Mouse (Mus musculus) heart, postnatal 14 days (tissue): ENCODE measurements around the gene Tcp11l2. TPM values are rescaled to one million over a fixed set of nuclear protein-coding genes. Genes with fewer than 3 reads are reported as not detected.

ENCODE experiments used
- DNase-seq, 2 experiments: peaks; one replicate each; pipeline ENCODE4 v3.0.0; 2021 to 2022
- intact Hi-C: fragments of 180-260 bp; cut with DNase I; formaldehyde crosslinking; loops from one replicate; pipeline ENCODE4 v1.15.1; 2025
- total RNA-seq, 2 experiments: library from RNA; stranded (reverse); gene quantifications; 2 replicates each; pipeline ENCODE4 v1.2.3; 2021

Gene Tcp11l2
- total RNA-seq, 2 experiments from 2014 or later = 96.1 to 120 TPM

GRCm38 (mm10) chr10:84554291-84555009 is 22.0 kb upstream of the Tcp11l2 start:
- no peak for DNase-seq

DNA sequence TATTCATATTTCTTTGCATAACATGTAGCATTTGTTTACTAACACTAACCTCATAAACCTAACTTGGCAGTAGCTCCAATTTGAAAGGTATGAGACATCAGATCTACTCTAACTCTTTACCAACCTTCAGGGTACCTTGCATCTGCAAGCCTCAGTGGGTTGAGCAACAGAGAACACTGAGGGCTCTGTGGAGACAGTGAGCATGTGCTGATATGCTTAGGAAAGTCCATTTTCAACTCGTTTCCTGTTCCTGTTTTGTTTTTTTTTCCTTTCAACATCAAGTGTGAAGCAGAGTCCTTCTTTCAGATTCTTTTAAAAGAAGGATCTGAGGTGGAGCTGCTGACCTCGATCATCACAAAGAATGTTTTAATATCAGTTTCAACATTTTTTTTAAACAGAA is 20.3 kb upstream of the Tcp11l2 start:
- intact Hi-C loops = loop anchor here (5.0 kb wide), 1 partner anchor 39 kb away; no protein-coding TSS in a partner anchor
- no peak for DNase-seq

More at GRCm38 (mm10) chr10:84554291-84555009, 22.0 kb upstream of the Tcp11l2 start:
- intact Hi-C loops = loop anchor here (5.0 kb wide), 1 partner anchor 37 kb away; no protein-coding TSS in a partner anchor

DNA sequence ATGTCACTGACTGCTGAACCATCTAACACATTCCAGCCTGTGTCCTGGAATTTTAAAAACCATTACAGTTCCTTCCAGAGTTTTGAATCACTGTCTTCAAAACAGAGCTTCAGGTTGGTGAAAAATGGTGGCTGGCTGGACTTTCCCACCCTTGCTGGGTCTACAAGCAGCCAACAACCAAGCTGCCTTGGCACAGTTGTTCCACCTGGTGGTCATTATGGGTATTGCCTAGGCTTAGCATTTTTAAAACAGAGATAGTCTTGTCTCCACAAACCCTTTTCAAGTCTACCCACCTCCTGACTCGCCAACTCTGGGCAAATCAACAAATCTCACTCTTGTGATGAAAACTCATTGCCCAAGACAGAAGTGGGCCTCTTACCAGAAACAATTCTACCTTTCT is 17.9 kb upstream of the Tcp11l2 start:
- intact Hi-C loops = loop anchor here (5.0 kb wide), 1 partner anchor 41 kb away; no protein-coding TSS in a partner anchor
- no peak for DNase-seq

DNA sequence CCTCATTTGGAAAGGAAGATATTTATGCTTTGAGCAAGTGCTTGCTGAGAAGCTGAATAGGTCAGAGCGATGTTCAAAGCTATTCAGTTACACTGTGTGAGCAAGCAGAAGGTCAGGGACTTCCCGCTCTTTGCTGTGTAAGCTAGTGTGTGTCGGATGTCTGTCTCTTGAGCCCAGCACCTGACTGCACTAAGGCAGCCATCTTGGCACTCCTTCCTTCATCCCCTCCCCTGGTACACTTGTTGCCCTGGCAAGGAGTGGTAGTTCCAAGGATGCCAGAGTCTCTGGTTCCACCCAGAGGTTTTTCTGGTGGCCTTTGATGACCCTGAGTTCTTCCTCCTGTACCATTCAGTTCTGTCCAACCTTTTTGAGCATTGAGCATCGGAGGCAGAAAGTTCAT is 16.4 kb upstream of the Tcp11l2 start:
- intact Hi-C loops = loop anchor here (5.0 kb wide), 1 partner anchor 43 kb away; no protein-coding TSS in a partner anchor
- no peak for DNase-seq

DNA sequence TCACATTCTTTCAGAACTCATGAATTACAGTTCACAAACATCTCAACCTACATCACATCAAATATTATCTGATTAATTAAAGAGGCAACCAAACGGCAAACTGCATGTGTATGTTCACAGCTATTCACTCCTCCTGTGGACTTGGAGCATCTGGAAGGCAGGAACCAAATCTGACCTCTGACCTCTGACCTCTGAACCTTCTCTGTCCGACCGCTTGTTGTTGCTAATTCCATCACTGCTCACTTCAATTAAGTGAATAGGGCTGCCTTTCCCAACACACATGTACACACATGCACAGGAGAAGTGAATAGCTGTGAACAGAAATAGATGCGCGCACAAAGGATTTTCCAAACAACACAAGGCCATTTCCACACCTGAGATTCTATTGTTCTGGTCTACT is 14.3 kb upstream of the Tcp11l2 start:
- intact Hi-C loops = no loop called here
- DNase-seq = no peak

DNA sequence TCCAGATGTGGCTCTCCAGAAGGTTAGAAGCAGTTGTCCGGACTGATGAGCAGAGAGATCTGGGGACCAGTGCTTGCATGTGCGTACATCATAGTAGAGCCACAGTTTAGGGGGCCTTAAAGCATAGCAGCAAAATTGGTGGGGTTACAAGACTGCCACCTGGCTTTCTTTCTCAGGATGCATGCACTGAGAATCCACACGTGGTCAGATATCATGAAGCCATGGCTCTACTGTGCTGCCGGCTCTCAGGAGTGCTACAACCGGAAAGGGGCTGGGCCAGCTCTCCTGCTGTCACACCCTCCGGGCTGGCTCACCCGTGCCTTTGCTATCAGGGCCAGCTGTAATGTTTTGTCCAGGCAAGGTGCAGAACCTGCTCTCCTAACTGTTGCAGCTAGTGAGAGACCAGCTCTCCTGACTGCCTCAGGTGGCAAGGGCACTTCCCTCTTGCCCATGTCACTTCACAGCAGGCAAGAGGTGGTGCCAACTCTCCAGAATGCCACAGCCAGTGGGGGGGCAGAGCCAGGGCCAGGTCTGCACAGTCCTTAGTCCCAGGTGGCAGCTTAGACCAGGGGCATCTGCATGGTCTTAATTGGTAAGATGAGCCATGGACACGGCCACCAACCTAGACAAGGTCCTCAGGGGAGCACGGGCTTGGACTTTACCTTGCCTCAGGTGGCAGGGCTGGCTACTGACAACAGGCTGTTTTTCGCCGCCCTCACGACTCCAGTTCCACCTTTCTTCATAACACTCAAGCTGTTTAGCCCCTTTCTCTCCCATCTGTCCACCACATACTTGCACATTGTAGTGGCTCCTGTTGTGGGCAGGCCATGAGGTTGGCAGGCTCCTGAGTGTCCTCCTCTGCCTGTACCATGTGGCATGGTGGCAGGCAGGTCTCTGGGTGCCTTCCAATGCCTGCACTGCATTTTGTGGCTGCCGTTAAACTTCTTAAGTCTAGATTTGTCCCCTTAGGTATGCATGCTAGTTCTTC is 13.6 kb upstream of the Tcp11l2 start:
- intact Hi-C loops = no loop called here
- DNase-seq = peak in 1 of 2 experiments; percentile 28

DNA sequence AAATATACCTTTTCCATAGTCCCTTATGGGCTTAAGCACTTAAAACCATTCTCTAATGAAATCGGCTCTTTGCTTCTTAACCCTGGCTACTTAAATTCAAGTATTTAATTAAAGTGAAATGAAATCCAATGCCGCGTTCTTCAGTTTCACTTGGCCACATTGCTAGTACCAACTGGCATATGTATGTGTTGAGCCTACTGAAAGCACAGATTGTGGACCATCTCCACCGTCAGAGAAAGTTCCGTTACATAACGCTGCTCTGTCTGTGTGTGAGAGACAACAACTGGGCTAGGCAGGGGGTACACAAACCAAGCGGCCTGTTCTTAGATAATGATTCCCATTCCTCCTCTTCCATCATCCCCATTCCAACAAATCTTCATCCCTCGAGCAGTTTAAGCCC is 12.0 kb upstream of the Tcp11l2 start:
- intact Hi-C loops = no loop called here
- DNase-seq = no peak

DNA sequence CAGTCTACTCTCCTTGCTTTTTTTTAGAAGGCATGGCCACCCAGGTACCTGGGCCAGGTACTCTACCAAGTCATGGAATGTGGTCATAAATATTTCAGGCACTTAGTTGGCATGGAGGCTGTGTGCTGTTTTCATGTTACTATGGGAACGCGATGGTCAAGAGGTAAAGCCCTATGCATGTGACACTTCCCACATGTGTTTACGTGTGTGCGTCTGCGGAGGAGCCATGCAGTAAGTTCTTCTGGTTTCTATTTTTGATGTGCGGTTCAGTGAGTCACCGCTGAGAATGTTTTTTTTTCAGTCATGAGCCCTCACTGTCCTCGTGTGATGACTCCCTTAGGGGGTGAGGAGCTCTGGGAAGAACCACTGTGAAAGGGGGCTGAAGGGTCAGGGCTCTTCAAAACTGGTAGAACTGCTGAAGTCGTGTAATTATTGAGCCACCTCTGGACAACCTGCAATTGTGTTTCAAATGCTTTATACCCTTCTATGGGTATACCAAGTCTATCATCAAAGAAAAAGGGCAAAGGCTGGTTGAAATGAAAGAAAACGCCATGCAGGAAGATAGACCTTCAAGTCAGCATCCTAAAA is 5.3 kb upstream of the Tcp11l2 start:
- intact Hi-C loops = no loop called here
- DNase-seq = no peak

DNA sequence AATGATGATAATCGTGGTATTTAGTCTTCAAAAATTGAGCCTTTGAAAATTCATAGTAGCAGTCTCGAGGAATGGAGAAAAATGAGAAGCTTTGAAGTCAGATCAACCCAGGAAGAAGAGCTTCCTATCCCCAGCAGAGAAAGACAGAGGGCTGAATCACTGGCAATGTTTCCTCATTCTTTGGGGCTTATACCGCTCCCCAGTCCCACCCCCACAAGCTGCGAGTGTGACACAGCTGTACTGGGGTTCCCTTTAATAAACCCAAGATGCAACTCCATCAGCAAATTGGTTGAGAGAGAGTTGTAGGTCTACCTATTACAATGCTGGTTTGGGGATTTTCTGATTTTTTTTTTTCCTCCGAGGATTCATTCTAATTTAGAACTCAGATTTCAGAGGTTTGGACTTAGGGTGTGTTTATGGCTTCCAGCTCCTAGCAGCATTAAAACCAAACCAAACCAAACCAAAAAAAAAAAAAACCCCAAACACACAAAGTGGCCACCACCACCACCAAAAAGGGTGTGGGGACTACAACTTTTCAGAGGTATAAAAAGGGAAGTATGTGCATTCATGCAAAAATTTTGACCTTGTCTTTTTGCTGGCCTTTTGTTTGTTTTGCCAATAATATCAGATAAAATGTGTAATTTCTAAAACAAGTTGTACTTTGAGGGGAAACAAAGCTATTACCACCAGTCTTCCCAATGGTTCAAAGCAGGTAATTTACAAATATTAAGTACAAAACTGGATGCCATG is 2.6 kb upstream of the Tcp11l2 start:
- intact Hi-C loops = no loop called here
- no peak for DNase-seq

GRCm38 (mm10) chr10:84576029-84576394 is 414 bp upstream of the Tcp11l2 start:
- DNase-seq = no peak
- intact Hi-C loops = loop anchor here (5.0 kb wide), 1 partner anchor 44 kb away; the partner anchor contains the start of gene Ckap4

- peak; percentile 81 to 87 for DNase-seq
- intact Hi-C loops = loop anchor here (5.0 kb wide), 1 partner anchor 45 kb away; the partner anchor contains the start of gene Ckap4
Measured at GRCm38 (mm10) chr10:84577071-84577727, 773 bp downstream of the Tcp11l2 start.

GRCm38 (mm10) chr10:84578738-84579137 is 2.3 kb downstream of the Tcp11l2 start:
- DNase-seq = no peak
- intact Hi-C loops = loop anchor here (2.0 to 5.0 kb wide), 2 partner anchors 16 to 46 kb away; partner anchors contain the start of gene Ckap4

- intact Hi-C loops = loop anchor here (2.0 to 5.0 kb wide), 2 partner anchors 15 to 47 kb away; partner anchors contain the start of gene Ckap4
- no peak for DNase-seq
Measured at GRCm38 (mm10) chr10:84579527-84579926, 3.1 kb downstream of the Tcp11l2 start.

DNA sequence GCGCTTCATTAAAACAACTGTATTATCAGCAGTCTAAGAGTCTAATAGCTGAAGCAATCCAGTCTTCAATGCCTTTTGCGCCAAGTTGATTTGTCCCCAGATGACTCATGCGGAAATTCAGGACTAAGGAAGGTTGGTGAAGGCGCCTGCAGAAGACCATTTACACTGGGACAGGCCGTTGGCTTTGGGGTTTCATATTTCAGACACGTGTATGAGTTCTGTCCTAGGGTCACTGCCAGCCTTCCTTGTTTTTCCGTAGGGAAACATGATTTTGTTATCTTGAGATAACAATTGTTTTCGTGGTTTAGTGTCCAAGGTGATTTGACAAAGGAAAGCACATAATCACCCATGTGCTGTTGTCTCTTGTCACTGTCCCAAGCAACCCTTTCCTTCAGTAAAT is 4.8 kb downstream of the Tcp11l2 start:
- intact Hi-C loops = no loop called here
- DNase-seq = peak in 1 of 2 experiments; percentile 56

GRCm38 (mm10) chr10:84582236-84582635 is 5.8 kb downstream of the Tcp11l2 start:
- no peak for DNase-seq
- intact Hi-C loops = no loop called here

DNA sequence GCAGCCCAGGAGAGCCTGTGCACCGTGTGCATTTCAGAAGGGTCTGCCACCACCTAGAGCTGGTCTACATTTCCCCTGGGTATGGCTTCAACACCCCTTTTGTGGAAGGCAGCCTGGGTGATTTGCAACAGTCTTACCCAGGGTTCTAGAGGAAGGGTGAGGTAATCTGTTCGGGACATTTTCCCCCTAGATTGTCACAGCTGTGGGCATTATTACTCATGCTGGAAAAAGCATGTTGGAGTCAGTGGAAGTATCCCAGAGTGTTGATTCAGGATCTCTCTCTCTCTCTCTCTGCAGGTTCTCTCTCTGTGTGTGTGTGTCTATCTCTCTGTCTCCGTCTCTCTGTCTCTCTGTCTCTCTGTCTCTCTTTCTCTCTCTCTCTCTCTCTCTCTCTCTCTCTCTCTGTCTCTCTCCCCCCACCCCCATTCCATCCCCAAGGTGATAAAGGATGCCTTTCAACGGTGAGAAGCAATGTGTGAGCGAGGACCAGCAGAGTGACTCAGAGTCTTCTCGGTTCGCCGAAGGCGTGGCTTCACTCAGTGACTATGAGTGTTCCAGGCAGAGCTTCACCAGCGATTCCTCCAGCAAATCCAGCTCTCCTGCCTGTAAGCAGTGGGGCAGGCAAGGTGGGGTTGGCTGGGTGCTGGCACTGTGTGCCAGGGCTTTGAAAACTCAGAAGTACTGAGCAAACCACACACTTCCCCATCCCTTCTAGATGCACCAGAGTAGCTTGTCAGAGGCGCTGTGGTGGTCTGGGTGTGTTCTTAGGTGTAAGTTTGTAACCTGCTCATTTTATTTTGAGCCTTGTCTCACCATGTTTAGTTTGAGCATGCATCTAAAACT is 8.2 kb downstream of the Tcp11l2 start:
- intact Hi-C loops = no loop called here
- DNase-seq = no peak

- DNase-seq = no peak
- intact Hi-C loops = no loop called here
Measured at GRCm38 (mm10) chr10:84585294-84585650, 8.8 kb downstream of the Tcp11l2 start.

DNA sequence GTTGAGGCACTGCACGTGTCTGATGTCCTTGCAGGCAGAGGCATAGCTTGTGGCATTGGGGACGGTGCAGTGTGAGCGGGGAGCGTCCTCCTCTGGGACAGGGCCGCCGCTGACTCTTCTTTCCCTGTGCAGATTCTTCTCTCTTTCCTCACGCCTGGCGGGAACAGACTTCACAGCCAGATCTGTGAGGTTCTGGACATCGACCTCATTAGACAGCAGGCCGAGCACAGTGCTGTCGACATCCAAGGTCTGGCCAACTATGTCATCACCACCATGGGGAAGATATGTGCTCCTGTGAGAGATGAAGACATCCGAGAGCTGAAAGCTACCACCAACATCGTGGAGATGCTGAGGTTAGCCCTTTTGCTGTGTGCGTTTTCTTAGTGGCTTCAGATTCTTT is 14.5 kb downstream of the Tcp11l2 start:
- DNase-seq = peak in 1 of 2 experiments; percentile 29
- intact Hi-C loops = no loop called here
